Mouse (Mus musculus): Measurements from ENCODE around the gene Cacna2d4. TPM values are rescaled to one million over a fixed set of nuclear protein-coding genes. Genes with fewer than 3 reads are reported as not detected.
A peak's percentile ranks its signal among the peaks of the same experiment; 100 is the strongest.

Gene Cacna2d4
- polyA plus RNA-seq (2015; fragmentation: Nextera tagmentation; extraction: Ambion mirVana), result 0.09 TPM in 1 of 2 replicates, not detected in the other

DNA sequence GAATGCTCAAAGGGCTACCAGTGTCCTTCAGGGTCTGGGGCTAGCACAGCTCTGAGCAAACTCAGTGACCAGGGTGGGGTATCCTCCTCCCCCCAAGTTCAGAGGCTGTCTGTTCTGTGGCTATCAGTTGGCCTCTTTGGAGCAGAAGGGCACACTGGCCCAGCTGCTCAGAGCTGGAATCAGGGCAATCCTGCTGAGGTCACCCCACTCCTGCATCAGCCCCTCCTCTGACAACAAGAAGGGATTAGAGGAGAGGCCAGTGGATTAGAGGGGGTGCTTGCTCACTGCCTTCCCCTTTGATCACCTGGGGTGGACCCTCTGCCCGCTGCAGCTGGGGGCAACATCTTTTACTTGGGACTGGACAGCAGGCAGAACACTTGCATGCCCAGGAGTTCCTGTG is at the start of gene Cacna2d4:
Gene Cacna2d4 (plus strand): TSS at position 286 of the 400 bp plus-strand sequence.
- Histone ChIP-seq H3K4me2 (ENCODE audit: low read depth, low read length) (no peak within 1 kb of the TSS), H3K36me3 (ENCODE audit: control insufficient read depth, insufficient read depth, low read length) (no peaks in the 10 kb centered on the region), H3K27me3 (ENCODE audit: control insufficient read depth, insufficient read depth, low read depth, low read length) (no peaks in the 10 kb centered on the region), H3K9ac (ENCODE audit: low read length) (no peak within 1 kb of the TSS), H3K4me1 (replicated peaks; ENCODE audit: control insufficient read depth, insufficient read depth, low read length) (peaks cover 6% of the 10 kb centered on the region; the same call in 1 of the 2 replicates), H3K27ac (ENCODE audit: low read length) (no peak within 1 kb of the TSS), H3K9me3 (ENCODE audit: control insufficient read depth, low read length) (no peaks in the 10 kb centered on the region), H3K4me3 (ENCODE audit: low read length) (no peak within 1 kb of the TSS)
- WGBS, result 12% methylated on average over 1 of the region's 1 CpGs
- no peak for ATAC-seq (ENCODE audit: low read depth)

DNA sequence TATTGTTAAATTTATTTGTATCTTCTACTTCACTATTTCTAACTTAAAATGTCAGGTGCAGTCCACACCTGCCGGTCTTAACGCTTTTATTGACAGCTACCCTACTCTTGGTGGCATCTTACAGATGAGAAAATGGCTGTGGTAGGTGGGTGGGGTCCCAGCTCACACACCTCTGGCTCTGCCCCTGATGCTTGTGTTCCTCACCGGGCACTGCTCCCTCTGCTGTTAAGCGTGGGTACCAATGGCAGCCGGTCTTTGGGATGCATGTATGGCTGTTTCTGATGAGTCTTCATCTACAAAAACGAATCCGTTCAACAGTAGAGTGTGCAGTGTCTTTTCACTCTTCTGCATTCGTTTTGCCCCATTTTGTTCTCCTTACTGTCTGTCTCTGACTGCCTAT is 49.7 kb upstream of the Cacna2d4 start:
- no peak overlapping the region for H3K4me3 ChIP-seq (ENCODE audit: low read length)
- no peaks in the 10 kb centered on the region for H3K27me3 ChIP-seq (ENCODE audit: control insufficient read depth, insufficient read depth, low read depth, low read length)
- H3K4me2 ChIP-seq (ENCODE audit: low read depth, low read length), result no peak overlapping the region
- WGBS, result 57% methylated on average over 8 of the region's 8 CpGs
- H3K9me3 ChIP-seq (ENCODE audit: control insufficient read depth, low read length), result no peaks in the 10 kb centered on the region
- no peaks in the 10 kb centered on the region for H3K4me1 ChIP-seq (replicated peaks; ENCODE audit: control insufficient read depth, insufficient read depth, low read length)
- H3K9ac ChIP-seq (ENCODE audit: low read length), result no peak overlapping the region
- ATAC-seq (ENCODE audit: low read depth), result no peak
- no peak overlapping the region for H3K27ac ChIP-seq (ENCODE audit: low read length)
- H3K36me3 ChIP-seq (ENCODE audit: control insufficient read depth, insufficient read depth, low read length), result peaks cover 5% of the 10 kb centered on the region; the same call in 1 of the 2 replicates

- no peak overlapping the region for H3K27ac ChIP-seq (ENCODE audit: low read length)
- H3K27me3 ChIP-seq (ENCODE audit: control insufficient read depth, insufficient read depth, low read depth, low read length), result no peaks in the 10 kb centered on the region
These were observed 48.7 kb upstream of the Cacna2d4 start for GRCm38 (mm10) chr6:119187631-119188030.

DNA sequence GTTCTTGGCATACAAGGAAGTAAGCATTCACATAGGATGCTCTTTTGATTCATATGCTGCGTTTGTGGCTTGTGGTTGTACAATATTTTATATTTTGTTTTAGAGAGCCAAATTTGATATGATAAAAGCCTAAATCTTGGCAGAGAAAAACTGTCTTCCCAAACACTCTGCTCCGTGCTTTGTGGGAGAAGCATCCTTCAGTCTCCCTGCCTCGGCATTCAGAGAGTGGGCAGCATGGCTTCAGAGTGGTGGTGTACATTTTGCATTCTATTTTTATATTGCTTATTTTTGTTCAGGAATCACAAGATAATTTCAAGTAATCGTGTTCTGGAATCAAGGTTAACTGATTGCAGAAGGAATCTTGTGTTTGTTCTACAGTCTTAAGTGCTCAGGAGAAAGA is 44.8 kb upstream of the Cacna2d4 start:
- Histone ChIP-seq H3K27ac (ENCODE audit: low read length) (no peak overlapping the region), H3K36me3 (ENCODE audit: control insufficient read depth, insufficient read depth, low read length) (0 out of 2 replicates have a peak, but pooled peaks cover 4% of the 10 kb centered on the region)

More at GRCm38 (mm10) chr6:119187631-119188030, 48.7 kb upstream of the Cacna2d4 start:
- WGBS, result 55% methylated on average over 6 of the region's 6 CpGs
- no peaks in the 10 kb centered on the region for H3K9me3 ChIP-seq (ENCODE audit: control insufficient read depth, low read length)
- H3K9ac ChIP-seq (ENCODE audit: low read length), result no peak overlapping the region
- H3K4me1 ChIP-seq (replicated peaks; ENCODE audit: control insufficient read depth, insufficient read depth, low read length), result no peaks in the 10 kb centered on the region
- no peak overlapping the region for H3K4me3 ChIP-seq (ENCODE audit: low read length)
- ATAC-seq (ENCODE audit: low read depth), result no peak
- no peak overlapping the region for H3K4me2 ChIP-seq (ENCODE audit: low read depth, low read length)
- peaks cover 6% of the 10 kb centered on the region; the same call in 1 of the 2 replicates for H3K36me3 ChIP-seq (ENCODE audit: control insufficient read depth, insufficient read depth, low read length)

GRCm38 (mm10) chr6:119193571-119194154 is 42.7 kb upstream of the Cacna2d4 start:
- Histone ChIP-seq H3K9ac (ENCODE audit: low read length) (no peak overlapping the region), H3K4me3 (ENCODE audit: low read length) (no peak overlapping the region), H3K36me3 (ENCODE audit: control insufficient read depth, insufficient read depth, low read length) (0 out of 2 replicates have a peak, but pooled peaks cover 4% of the 10 kb centered on the region), H3K4me1 (replicated peaks; ENCODE audit: control insufficient read depth, insufficient read depth, low read length) (peaks cover 4% of the 10 kb centered on the region), H3K27ac (ENCODE audit: low read length) (no peak overlapping the region), H3K4me2 (ENCODE audit: low read depth, low read length) (no peak overlapping the region), H3K9me3 (ENCODE audit: control insufficient read depth, low read length) (no peaks in the 10 kb centered on the region), H3K27me3 (ENCODE audit: control insufficient read depth, insufficient read depth, low read depth, low read length) (no peaks in the 10 kb centered on the region)
- no peak for ATAC-seq (ENCODE audit: low read depth)
- WGBS, result 61% methylated on average over 15 of the region's 15 CpGs

More for the DNA sequence above, 44.8 kb upstream of the Cacna2d4 start:
- Histone ChIP-seq H3K27me3 (ENCODE audit: control insufficient read depth, insufficient read depth, low read depth, low read length) (no peaks in the 10 kb centered on the region), H3K9ac (ENCODE audit: low read length) (no peak overlapping the region), H3K4me1 (replicated peaks; ENCODE audit: control insufficient read depth, insufficient read depth, low read length) (no peaks in the 10 kb centered on the region; the same call in 1 of the 2 replicates), H3K9me3 (ENCODE audit: control insufficient read depth, low read length) (no peaks in the 10 kb centered on the region), H3K4me3 (ENCODE audit: low read length) (no peak overlapping the region), H3K4me2 (ENCODE audit: low read depth, low read length) (no peak overlapping the region)
- no peak for ATAC-seq (ENCODE audit: low read depth)
- WGBS, result 67% methylated on average over 4 of the region's 4 CpGs

DNA sequence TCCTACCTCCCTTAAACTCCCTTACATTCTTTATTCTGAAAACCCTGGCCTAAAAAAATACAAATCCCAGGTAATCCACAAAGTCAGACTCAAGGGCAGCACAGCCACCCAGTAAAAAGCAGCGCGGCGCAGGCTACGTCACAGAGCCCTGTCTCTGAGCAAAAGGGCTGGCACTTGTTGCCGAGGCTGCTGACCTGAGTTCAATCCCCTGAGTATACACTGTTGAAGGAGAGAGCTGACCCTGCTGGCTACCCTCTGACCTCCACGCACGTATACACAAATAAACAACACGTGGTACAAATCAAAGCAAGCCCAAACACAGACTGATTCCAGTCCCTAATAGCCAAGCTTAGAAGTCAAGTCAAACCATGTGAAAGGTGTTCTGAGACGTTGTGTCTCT is 42.2 kb upstream of the Cacna2d4 start:
- 0 out of 2 replicates have a peak, but pooled peaks cover 4% of the 10 kb centered on the region for H3K36me3 ChIP-seq (ENCODE audit: control insufficient read depth, insufficient read depth, low read length)
- H3K27ac ChIP-seq (ENCODE audit: low read length), result no peak overlapping the region
- 64% methylated on average over 9 of the region's 9 CpGs for WGBS
- H3K4me3 ChIP-seq (ENCODE audit: low read length), result no peak overlapping the region
- H3K4me1 ChIP-seq (replicated peaks; ENCODE audit: control insufficient read depth, insufficient read depth, low read length), result peaks cover 6% of the 10 kb centered on the region
- no peak overlapping the region for H3K4me2 ChIP-seq (ENCODE audit: low read depth, low read length)
- ATAC-seq (ENCODE audit: low read depth), result no peak
- H3K27me3 ChIP-seq (ENCODE audit: control insufficient read depth, insufficient read depth, low read depth, low read length), result no peaks in the 10 kb centered on the region
- H3K9me3 ChIP-seq (ENCODE audit: control insufficient read depth, low read length), result no peaks in the 10 kb centered on the region
- no peak overlapping the region for H3K9ac ChIP-seq (ENCODE audit: low read length)

DNA sequence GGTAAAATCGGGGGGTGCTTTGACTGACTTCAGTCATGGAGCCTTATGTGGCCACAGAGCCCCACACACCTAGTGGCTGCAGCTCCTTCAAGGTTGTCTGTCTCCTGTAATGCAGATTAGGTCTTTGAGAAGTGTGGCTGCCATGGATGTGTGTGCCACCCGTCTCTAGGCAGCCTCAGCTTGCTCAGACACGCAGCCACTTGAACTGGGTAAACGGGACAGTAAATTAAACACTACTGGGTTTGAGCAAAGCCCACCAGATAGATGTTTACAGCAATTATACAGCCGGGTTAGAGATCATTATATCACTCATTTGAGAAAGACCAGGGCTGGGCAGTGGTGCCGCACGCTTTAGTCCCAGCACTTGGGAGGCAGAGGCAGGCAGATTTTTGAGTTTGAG is 41.7 kb upstream of the Cacna2d4 start:
- Histone ChIP-seq H3K9me3 (ENCODE audit: control insufficient read depth, low read length) (no peaks in the 10 kb centered on the region), H3K4me2 (ENCODE audit: low read depth, low read length) (no peak overlapping the region), H3K4me1 (replicated peaks; ENCODE audit: control insufficient read depth, insufficient read depth, low read length) (peaks cover 7% of the 10 kb centered on the region), H3K36me3 (ENCODE audit: control insufficient read depth, insufficient read depth, low read length) (0 out of 2 replicates have a peak, but pooled peaks cover 4% of the 10 kb centered on the region), H3K27ac (ENCODE audit: low read length) (no peak overlapping the region), H3K27me3 (ENCODE audit: control insufficient read depth, insufficient read depth, low read depth, low read length) (no peaks in the 10 kb centered on the region), H3K4me3 (ENCODE audit: low read length) (no peak overlapping the region), H3K9ac (ENCODE audit: low read length) (no peak overlapping the region)
- ATAC-seq (ENCODE audit: low read depth), result no peak
- 60% methylated on average over 7 of the region's 7 CpGs for WGBS

DNA sequence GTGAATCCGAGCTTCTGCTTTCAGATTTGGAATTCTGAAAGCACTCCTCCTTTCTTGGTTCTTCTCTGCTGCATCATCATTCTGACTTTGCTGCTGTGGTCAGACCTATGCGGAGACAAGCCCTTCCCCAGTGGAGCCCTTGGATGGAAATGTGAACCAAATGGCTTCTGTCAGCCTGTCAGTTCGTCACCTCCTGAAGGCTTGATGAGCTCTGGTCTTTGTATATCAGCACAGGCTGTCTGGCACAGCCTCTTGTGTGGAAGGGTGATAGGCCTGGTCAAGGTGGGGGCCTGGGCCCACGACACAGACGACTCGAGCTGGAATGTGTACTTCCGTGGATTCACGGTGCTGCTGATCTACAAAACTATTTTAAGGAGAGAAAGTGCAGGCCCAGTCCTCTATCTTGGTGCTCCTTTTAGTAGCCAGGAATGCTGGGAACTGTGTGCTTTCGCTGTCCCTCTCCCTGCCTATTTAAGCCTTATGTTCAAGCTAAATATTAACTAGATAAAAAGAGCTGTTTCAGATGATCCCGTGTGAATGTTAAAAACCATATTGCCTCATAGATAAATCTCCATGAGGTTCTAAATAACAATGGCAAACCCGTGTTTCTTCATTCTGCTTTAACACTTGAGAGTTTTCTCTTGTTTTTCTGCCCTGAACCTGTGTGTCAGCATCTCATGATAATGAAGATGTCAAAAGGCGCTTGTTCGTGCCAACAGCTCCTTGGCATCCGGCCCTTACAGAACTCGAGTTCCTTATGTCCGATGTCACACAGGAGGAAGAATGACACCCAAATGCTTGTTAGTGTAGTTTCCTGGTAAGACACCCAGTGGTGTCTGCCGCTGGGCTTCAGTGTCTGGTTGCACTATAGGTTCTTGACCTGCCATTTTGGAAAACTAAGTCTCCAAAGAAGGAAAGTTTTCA is 39.7 kb upstream of the Cacna2d4 start, which contains the start of gene Cacna1c:
Gene Cacna1c (minus strand): TSS at position 37 of the 924 bp plus-strand sequence.
- Histone ChIP-seq H3K4me2 (ENCODE audit: low read depth, low read length) (no peak within 1 kb of the TSS), H3K27me3 (ENCODE audit: control insufficient read depth, insufficient read depth, low read depth, low read length) (no peaks in the 10 kb centered on the region), H3K4me3 (ENCODE audit: low read length) (no peak within 1 kb of the TSS), H3K27ac (ENCODE audit: low read length) (peak within 1 kb of the TSS; percentile 44), H3K4me1 (replicated peaks; ENCODE audit: control insufficient read depth, insufficient read depth, low read length) (peaks cover 7% of the 10 kb centered on the region), H3K9ac (ENCODE audit: low read length) (no peak within 1 kb of the TSS), H3K36me3 (ENCODE audit: control insufficient read depth, insufficient read depth, low read length) (0 out of 2 replicates have a peak, but pooled peaks cover 4% of the 10 kb centered on the region), H3K9me3 (ENCODE audit: control insufficient read depth, low read length) (no peaks in the 10 kb centered on the region)
- WGBS, result 36% methylated on average over 17 of the region's 17 CpGs
- ATAC-seq (ENCODE audit: low read depth), result peak; percentile 81

Measured in lung, embryonic 16.5 days (tissue).